Mouse (Mus musculus): Measurements from ENCODE around the gene Chchd6.

- no peak for TF ChIP-seq GATA1 (IDR thresholded peaks at IDR 0.05; ENCODE audit: borderline replicate concordance, low read length)
- TF ChIP-seq FLI1 (IDR thresholded peaks at IDR 0.05; ENCODE audit: low read length): no peak
These were observed 105.9 kb downstream of the Chchd6 start for GRCm38 (mm10) chr6:89489533-89489932.

Data from megakaryocyte, embryonic 14.5 days (primary cell).